Mouse (Mus musculus): ENCODE measurements around the gene Gm16381.
"Not testable (repeated sequence)": the region's sequence is repeated elsewhere in the genome, so short reads cannot be mapped to it uniquely, and the experiment has no call there.

The Gm16381 gene

DNA sequence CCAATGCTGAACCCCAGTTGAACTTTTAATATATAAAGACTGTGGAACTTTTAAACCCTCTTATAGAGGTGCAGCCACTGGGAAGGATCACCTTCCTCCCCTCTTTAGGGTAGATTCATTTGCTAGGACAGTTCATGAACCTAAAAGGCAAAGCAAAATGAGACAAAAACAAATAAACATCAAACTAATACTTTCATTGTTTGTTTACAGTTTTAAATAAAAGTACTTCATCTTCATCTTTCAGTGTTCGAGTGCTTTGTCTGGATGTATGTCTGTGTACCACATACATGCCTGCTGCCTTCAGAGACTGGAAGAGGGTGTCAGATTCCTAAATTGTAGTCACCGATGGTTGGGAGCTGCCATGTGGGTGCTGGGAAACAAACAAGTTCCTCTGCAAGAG is at the start of gene Gm16381:
Gene Gm16381, minus strand, starts transcription at position 101 of the 400 bp plus-strand sequence.
- in situ Hi-C loops (cut with MboI, MseI), result loop anchor here (10.0 kb wide), 3 partner anchors 150 to 480 kb away; partner anchors contain the start of gene Gm21936

DNA sequence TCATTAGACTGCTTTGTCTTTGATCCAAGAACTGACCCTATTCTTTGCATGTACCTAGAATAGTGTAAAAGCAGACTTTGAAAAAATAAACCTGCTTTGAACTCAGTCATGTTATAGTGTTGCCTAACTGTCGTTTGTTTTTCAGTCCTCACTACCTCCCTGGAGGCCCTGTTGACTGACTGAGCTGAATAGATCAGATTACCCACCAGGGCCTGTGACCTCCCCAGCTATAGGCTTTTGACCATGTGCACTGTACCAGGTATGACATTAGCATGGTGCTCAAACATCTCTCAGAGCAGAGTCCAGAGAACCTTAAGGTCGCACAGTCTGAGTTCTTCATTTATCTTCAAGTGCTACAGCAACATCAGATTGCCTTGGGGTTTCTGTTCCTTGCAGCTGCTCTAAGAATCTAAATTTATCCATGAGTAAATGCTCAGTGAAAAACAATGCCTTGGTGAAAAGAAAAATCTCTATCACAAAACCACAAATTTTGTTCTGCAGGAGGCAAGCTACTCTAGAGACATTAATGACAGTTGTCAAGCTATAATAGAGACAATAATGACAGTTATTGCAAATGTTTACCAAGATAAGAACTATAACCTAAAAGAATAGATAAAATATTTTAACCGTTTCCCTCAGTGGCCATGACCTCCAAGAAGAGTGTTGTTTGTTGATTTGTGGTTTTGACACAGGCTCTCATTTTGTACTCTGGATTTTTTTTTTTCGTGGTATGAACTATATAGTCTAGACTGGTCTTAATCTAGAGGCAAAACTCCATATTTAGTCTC is 8.7 kb upstream of the Gm16381 start:
- in situ Hi-C loops (cut with MboI, MseI), result loop anchor here (10.0 kb wide), 1 partner anchor 652 kb away; no protein-coding TSS in a partner anchor

DNA sequence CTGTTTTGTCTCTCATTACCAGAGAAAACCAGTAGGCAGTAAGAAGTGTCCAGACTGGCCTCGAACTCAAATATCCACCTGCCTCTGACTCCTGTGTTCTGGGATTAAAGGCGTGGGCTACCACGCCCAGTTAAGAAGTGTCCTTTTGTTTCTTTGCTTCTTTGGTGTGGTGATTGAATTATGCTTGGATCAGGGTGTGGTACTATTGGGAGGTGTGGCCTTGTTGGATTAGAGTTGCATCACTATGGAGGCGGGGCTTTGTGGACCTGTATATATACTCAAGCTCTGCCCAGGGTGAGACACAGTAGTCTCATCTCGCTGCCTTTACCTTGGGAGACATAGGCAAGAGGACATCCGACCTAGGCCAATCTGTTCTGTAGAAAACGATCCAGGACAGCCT is 25.9 kb downstream of the Gm16381 start, which contains the start of gene Gm4027:
Gene Gm4027, plus strand, starts transcription at position 301 of the 400 bp plus-strand sequence.
- in situ Hi-C loops (cut with MboI, MseI), result loop anchor here (10.0 kb wide), 1 partner anchor 196 kb away; the partner anchor contains the start of gene BB287469

DNA sequence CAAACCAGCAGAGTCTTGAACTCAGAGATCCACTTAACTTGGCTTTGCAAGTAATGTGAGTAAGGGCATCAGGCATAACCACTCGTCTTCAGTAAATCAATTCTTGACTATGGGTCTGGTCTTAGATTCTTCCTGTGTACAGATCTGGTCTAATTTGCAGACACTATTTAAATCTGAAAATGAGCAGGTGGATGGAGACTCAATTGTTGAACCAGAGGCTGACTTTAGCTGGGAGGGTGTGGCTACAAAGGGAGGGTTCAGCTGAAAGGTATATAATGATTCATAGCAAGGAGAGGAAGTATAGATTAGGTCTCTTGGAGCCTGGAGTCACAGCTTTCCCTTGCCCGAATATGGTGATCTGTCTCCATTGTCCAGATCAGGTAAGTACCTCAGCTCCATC is 42.0 kb downstream of the Gm16381 start, which contains the start of gene Oog1:
Gene Oog1, plus strand, starts transcription at position 301 of the 400 bp plus-strand sequence.
- in situ Hi-C loops (cut with MboI, MseI), result not testable (repeated sequence)

DNA sequence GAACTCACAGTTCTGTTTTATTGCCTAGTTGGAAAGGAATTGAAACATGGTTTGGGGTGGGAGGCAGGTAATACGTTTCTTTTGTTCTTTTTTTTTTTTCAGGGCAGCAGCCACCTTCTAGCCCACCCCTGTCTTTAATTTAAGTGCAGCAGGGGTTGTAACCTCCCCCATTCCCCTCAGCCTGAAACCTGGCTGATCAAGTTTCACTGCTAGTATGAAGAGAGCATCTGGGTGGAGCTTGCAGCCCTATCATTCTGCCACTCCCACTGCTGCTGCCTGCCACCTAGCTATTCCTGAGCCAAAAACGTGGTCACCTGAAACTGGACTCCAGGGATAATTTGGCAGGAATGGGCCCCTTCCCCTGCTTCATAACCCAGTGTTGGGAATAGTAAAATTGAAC is 43.0 kb downstream of the Gm16381 start:
- in situ Hi-C loops (cut with MboI, MseI), result not testable (repeated sequence)
